Mouse (Mus musculus) ovary, postnatal 36 days (tissue): Measurements from ENCODE around the gene Ankrd12.

Experiments
- DNase-seq: peaks from one replicate; pipeline ENCODE4 v3.0.0; 2022; ENCODE audit warnings: low spot score, mixed read lengths

Gene Ankrd12

DNA sequence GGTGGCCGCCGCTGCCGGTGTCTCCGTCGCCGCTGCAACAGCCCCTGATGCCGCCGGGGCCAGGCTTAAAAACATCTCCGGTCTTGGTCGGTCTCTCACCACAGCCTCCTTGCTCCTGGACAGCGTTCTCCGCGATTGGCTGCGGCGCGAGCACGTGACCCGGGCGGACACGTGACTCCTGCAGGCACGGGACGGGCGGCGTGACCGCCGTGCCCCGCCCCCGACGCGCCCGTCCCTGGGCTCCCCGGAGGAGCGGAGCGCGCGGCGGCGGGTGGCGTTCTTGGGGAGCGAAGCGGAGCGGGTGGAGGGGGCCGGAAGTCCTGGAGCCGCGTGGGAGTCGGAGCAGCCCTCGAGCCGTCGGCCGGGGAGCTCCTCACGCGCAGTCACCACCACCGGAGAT is at the start of gene Ankrd12:
Gene Ankrd12, minus strand, starts transcription at position 156 of the 400 bp plus-strand sequence.
- DNase-seq, result peak; percentile 95

DNA sequence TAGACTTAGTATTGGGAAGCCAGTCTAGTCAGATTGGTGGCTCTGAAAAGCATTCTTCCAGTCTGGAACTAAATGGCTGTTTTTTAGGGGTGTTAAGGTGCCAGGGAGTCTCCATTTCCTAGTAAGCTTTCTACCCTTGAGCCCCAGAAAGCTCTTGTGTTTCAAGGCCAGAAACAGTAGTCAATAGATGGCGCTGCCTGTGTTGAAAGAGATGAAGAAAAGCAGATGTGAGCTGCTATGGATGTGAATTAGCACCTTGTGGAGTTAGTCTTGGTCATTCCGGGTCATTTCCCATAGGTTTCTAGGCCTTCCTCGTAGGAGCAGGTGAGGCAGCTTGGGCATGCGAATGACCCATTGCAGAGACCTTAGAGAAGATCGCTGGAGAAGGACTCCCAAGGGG is 48.3 kb upstream of the Ankrd12 start:
- DNase-seq, result no peak

GRCm38 (mm10) chr17:66123816-66124610 is 47.1 kb upstream of the Ankrd12 start:
- DNase-seq, result no peak

DNA sequence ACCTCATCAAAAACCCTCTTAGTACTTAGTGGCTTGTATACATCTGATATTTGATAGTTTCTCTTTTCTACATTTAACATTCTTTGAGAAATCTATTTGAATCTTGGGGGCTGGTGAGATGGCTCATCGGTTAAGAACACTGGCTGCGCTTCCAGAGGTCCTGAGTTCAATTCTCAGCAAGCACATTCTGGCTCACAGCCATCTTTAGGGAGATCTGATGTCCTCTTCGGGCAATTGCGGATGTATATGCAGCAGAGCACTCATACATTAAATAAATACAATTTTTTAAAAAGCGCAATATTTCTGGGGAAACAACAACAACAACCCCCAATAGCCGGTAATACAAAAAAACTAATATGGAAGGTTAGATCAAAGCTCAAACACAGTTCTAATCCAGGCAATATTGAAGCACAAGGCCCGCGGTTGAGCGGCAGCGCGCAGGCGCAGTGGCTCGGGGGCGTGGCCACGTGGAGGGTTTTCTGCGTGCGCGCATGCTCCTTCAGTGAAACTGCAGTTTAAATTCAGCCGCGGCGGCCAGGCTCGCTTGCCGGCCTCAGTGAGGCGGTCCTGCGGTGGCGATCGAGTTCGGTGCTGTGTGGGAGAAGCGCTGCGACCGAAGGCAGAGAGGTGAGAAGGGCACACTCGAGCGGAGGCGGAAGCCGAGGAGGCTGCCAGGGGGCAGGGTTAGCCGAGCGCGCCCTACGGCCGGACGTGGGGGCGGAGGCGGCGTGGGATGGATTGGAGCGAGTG is 46.4 kb upstream of the Ankrd12 start, which contains the start of gene Ddx11:
Gene Ddx11, plus strand, starts transcription at position 455 of the 750 bp plus-strand sequence.
- peak; percentile 95 for DNase-seq

DNA sequence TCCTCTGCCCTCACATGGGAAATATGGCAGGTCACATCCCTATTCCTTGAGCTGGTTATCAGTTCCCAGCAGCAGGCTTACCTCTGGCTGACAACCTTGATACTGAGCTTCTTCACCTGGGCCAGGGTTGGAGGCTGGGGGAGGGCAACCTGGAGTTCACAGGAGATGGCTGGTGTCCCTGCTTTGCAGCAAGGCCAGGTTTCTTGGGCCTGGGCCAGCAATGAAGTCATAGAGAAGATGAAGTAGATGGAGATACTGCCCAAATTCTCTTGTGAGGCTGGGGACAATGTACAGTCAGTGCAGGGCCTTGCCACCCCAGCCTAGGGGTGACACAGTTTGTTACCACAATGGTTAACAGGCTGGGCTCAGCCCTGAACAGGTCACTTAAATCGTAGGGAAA is 43.8 kb upstream of the Ankrd12 start:
- no peak for DNase-seq

DNA sequence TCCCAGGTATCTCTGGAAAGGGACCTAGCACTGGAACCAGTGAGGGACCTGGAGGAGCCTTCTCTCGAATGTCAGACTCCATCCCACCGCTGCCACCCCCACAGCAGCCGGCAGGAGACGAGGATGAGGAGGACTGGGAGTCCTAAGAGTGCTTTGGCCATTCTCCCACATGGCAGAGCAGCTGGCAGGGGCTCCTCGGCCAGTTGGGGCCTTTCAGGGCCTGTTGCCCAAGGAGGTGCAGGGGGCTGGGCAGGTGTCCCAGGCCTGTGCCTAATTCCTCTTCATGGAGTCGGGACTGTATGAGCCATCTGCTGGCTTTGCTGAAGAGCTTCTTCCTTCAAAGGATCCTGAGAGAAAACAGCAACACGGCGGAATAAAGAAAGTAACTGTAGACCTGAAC is 42.1 kb upstream of the Ankrd12 start:
- DNase-seq, result no peak

DNA sequence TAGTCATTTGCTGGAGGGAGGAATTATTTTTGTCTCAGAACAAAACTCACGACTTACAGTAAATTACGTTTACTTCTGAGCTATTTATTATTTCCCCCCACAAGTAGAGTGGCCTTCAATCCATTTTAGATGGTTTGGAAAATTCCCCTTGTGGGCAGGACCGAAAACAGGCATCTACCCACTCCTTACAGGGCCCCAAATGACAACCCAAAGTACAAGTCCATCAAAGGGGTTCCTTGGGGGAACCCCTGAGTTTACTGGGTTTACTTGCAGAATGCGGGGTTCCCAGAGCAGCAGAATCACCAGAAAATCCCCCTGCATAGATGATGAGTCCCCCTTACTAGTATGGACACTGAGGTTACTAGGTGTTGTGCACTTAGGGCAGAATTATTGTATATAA is 35.3 kb upstream of the Ankrd12 start:
- DNase-seq, result no peak

- DNase-seq, result peak; percentile 86
Measured at GRCm38 (mm10) chr17:66111402-66111959, 34.6 kb upstream of the Ankrd12 start, which contains the start of gene Washc1. TSS of gene Washc1 (plus strand) at chr17:66111545.

DNA sequence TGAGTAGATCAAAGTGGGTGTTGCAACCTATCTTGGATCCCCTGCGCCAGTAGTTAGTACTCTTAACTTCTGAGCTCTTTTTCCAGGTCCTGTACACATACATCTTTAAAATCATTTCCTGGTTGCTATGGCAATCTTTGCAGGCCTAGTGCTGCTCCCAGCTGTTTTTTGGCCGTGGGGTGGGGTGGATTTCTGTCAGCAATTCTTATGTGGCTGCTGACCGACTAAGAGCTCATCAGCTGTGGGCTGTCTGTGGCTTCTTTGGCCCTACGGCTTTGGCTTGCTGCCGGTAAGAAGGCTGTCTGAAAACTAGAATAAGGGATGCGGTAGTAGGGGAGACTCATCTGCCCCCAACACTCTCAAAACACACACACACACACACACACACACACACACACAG is 33.9 kb upstream of the Ankrd12 start:
- DNase-seq, result no peak

GRCm38 (mm10) chr17:66108198-66108597 is 31.3 kb upstream of the Ankrd12 start:
- no peak for DNase-seq

DNA sequence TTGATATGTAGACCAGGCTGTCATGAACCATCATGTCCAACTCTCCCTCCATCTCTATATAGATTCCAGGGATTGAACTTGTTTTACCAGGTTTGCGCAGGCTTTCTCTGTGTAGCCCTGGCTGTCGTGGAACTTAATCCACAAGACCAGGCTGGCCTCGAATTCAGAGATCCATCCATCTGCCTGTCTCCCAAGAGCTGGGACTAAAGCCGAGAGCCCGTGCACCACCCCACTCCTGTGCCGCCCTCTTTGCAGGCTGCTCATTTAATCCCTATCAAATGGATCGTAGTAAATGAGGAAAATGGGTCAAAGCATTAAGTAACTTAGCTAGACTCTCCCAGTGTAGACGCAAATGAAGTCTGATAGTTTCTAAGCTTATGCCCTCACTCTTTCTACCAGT is 30.6 kb upstream of the Ankrd12 start:
- no peak for DNase-seq

DNA sequence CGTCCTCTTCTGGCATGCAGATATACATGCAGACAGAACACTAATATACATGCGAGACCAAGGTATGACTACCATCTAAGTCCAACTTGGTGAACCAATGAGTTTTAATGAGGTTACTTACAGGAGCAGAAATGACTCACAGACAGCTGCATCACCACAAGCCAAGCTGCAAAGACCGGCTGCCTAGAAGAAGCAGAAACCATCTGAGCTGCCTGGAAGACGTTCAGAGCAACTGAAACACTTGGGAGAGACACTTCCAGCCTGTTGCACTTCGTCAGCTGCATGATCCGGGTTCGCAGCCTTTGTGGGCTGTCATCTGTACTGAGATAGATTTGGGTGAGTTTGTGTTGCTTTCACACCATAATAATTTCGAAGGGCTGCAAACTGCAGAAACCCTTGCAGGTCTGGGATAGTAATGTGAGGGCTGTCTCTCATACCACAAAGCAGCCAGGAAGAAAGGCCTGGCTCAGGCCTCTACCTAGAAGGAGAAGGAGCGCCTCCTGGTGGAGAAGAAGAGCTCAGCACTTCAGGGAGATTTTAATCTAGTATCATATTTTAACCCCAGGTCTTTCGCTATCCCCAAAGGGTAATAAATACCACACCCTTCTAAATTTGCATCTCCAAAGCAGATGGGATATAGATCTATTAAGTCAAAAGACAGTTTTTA is 29.8 kb upstream of the Ankrd12 start:
- DNase-seq, result peak; percentile 43

DNA sequence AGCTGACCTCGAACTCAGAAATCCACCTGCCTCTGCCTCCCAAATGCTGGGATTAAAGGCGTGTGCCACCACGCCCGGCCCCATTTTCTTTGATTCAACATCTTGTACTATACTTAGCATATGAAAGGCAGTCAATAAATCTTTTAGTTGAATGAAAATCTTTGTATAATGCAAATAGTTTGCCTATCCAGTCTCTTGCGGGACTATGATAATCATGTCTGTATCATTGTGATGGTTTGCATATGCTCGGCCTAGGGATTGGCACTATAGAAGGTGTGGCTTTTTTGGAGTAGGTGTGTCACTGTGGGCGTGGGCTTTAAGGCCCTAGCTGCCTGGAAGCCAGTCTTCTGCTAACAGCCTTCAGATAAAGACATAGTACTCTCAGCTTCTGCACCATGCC is 27.2 kb upstream of the Ankrd12 start:
- DNase-seq, result no peak

DNA sequence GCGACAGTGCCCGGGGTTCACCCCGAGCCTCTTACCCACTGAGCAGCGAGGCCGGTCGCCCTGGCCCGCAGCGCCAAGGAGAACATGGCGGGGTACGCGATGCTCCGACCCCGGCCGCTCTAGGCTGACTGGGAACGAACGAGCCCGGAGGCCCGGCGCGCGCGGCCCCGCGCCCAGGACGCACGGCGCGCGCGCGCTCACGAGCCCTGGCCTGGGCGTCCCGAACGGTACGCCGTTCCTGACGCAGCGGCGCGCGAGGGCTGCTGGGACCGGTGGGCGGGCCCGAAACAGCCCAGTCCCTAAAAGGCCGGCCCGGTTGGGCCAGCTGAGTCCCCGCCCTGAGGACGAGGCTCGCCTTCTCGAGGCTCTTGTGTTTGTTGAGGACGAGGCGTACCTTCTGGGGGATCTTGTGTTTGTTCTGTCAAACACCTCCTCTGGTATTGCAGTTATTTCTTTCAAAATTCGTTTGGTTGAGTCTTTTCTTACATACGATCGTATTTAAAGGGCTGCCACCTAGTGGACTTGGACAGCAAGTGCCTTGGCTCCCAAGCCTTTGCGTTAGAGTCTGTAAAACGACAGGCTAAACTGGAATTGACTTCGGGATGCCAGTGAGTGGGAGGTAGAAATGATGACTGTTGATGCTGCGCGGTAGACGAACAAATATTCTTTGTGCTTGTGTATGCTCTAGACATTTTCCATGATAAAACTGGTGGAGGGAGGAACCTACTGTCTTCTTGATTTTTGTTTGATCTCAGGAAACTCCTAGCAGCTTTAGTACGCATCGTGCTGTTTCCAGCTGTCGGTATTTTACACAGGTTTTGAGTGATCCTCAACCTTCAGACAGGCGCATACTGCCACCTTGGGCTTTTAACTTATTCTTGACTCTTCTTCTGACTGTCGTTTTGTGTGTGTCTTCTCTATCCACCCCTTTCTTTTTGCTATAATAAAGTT is 24.8 kb upstream of the Ankrd12 start, which contains the start of gene Ndufv2:
Gene Ndufv2, minus strand, starts transcription at position 180 of the 951 bp plus-strand sequence.
- peak; percentile 93 for DNase-seq

DNA sequence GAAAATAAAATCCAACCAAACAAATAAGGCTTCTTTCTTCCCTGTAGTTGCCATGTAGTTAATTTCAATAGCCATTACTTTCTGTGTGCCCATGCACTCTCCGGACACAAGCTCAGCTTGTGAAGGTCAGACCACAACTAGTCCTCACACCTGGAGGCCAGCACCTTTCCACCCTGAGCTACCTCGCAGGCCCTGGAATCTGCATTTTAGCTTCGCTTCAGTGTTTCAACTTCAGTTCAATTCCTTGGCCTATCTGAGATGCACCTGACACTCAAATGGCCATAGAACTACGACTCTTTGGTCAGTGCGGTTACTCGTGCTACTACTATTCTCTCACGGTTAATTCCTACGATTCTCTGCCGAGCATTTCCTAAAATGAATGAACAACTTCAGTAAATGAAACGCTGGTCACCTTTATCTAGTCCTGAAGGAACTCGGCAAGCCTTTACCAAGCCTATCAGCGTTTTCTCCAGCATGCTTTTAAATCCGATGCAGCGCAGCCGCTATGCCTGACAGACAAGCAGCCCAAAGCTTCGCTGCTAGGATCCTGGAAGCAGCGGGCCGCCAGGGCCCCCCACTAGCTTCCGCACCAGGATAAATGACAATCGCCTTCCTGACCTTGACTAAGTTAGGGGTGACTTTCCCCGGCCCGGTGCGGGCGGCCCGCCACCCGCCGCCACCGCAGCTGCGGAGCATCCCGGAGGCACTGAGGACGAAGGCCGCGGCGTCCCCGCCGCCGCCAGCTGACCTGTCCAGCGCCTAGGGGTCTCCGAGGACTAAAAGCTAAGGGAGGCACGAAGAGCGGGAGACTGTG is 23.9 kb upstream of the Ankrd12 start:
- no peak for DNase-seq

- DNase-seq, result no peak
Measured at GRCm38 (mm10) chr17:66092664-66093063, 15.8 kb upstream of the Ankrd12 start.

DNA sequence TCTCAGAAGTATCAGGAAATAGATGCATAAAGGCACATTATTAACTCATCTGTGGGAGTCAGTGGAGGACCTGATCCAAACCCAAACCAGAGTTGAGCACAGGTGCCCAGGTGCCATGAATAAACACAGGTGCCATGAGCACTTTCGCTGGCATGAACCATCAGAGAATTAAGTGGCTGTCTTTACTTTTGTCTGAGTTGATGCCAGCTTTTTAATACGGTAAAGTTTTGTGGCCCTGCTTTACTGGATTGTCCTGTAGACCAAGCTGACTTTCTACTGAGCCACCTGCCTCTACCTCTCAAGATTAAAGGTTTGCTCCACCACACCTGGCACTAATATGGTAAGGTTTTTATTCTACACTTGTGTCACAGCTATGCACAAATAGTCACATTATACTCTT is 15.2 kb upstream of the Ankrd12 start:
- no peak for DNase-seq

DNA sequence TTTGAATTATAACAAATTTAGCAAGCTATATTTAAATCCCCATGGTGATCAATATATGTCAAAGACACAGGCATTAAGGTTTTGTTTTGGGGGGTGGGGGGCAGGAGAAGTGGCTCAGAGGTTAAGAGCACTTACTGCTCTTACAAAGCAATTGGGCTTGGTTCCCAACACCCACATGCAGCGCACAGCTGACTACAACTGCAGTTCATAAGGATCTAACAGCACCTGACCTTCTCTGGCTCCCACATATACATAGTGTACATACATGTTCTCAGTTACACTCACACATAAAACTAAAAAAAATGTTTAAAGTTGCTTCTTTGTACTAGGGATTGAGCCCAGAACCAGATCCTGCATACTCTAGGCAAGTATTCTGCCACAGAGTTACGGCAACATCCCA is 14.5 kb upstream of the Ankrd12 start:
- no peak for DNase-seq

DNA sequence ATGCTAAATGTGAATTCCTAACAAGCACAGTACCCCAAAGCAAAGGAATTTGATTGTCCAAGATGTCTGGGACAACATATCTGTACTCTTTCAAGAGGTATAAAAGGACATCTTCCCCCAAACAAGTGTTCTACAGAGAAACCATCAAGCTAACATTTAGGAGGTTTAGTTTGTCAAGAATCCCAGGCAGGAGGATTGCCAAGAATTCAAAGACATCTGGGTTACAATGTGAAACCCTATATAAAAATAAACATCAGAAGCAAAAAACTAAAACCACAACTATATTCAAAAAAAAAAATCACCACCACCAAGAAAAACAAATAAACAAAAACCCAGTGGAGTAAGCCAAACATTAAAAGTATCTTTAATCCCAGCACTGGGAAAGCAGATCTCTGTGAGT is 13.4 kb upstream of the Ankrd12 start:
- no peak for DNase-seq

GRCm38 (mm10) chr17:66085038-66085437 is 8.1 kb upstream of the Ankrd12 start:
- no peak for DNase-seq
